Mouse (Mus musculus) thymus, postnatal 10 days (tissue): Measurements from ENCODE around the gene Epha8.

ENCODE experiments used
- DNase-seq, 2 experiments: peaks; one replicate each; pipeline ENCODE4 v3.0.0; 2021; ENCODE audit warnings: low spot score in 2 of 2

Epha8 gene

DNA sequence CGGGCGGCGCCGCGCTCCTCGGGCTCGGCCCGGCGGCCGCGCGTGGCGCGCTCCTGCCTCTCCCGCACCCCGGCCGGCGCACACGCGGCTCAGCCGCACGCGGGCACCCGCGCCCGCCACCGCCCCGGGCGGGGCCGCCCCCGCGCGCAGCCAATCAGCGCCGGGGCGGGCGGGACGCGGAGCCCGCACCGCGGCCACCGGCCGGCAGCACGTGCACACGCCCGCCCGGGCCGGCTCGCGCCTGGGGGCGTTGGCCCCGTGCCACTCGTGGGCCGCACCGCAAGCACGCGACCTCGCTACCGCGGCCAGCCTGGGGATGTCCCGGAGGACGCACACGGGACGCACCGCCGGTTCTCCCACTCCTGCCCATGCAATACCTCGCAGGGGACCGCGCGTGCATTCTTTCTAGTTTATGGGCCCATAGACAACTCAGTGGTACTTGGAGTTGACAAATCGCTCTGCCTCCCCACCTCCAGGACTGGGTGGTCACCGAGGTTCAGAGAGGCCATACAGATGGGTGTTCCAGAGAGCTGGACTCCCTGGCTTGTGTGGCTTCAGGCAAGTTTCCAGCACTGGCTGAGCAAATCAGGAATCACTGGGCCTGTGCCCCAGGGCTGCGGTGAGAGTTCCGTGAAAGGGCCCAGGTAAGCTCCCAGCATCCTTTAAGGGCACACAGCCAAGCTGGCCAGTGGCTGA lies at the start of gene Epha8:
Gene Epha8 (minus strand): TSS at position 66 of the 696 bp plus-strand sequence.
- no peak for DNase-seq

DNA sequence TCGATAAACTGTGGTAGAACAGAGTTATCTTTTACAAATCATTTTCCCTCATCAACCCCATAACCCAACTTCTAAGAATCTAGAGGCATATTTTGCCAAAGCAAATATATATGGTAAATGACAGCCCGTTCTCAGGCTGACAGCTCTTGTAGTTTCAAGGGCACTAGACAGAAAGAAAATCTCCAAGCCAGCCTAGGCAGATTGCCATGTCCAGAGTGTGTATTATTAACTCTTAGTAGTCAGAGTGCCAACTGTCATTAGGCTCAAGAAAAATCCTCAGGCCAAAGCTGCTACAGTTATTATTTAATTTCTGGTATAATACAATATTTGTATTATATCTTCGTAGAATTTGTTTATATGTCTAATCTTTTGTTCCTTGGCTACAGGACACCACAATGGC lies 45.2 kb upstream of the Epha8 start:
- no peak for DNase-seq

DNA sequence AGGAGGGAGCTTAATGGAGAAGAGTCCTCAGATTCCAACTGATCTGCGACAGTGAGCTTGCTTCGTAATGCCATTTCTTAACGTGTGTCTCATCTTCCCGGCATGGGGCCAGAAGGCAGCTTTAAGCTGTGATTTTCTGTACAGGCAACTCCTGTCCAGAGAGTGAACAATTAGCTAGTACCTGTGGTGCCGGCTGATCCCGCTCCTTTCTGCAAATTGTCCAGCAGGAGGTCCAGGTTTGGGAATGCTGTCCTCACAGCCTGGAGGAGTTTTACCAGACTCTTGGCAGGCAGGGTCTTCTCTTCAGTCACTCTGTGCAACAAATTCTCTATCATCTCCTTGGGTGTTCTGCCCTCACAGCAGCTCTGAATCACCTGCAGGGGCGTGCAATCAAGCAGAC lies 44.4 kb upstream of the Epha8 start:
- DNase-seq: no peak

DNA sequence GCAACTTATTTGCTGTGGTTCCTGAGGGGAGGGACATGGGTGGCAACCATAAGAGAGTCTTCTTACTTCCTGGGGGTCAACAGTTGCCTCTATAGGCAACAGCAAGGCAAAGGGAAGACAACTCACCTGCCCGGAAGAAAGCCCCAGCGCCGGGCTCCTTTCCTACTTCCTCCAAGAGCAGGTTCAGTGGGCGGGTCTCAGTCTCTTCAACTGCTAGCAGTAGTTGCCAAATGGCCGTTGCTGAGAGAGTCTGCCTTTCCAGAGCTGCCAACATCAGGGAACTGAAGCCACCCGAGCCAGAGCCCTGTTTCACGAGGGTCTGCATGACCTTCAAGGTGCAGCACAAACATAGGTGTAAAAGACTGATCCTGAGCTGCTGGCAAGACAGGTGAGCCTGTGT lies 41.8 kb upstream of the Epha8 start:
- no peak for DNase-seq

DNA sequence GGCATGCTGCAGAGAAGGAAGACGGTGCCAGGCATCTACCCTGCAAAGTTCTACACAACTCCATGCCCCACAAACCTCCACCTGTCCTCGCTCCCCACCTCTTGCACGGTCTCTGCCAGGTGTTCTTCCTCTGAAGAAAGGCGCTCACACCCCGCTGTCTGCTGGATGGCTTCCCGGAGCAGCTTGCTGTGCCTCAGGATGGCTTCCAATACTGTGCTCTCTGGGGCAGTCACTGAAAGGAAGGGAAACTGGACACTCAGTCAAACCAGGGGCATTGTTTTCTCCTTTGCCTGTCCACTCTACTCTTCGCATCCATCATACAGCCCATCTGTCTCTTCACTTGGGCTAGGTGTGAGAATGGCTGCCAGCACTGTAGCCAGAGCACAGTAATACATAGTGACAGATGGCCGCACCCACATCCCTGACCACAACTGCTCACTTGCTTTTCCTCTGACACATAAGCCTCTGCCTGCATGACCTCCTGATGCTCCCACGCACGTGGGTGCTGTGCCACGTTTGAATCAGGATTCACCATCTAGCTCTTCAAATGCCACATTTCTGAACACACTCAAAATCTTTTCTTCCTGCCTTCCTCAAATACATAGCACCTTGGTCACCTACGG lies 41.2 kb upstream of the Epha8 start:
- no peak for DNase-seq

DNA sequence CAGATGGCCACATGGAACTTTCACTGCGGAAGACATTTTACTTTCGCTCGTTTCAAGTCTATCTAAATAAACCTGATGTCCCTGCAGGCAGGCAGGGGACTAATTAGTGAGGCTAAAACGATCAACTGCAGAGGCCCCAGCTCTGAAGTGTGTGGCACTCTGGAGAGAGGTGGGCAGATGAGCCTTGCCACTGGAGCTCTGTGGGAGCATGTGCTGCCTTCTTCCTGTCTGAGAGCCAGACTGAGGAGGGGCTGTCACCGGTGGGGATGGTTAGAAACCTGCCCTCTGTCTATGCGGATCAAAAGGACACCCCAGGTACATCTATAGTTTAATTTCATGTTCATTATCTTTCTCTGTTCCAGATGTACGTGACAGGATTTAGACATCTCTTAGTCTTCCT lies 40.3 kb upstream of the Epha8 start:
- no peak for DNase-seq

DNA sequence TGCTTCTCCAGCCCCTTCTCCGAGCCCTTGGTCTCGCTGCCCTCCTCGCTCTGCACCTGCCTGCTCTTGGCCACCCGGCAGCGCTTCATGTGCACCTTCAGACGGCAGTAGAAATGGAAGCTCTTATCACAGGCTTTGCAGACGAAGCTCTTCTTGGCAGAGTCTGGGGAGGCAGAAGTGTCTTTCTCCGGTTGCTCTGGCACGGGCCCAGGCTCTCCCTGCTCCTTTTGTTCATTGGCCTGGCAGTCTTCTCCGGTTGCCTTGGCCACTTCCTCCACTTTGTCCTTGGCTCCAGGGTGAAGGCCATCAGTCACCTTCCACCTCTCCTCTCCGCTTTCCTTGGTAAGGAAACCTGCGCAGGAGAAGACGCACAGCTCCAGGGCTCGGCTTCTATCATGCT lies 38.7 kb upstream of the Epha8 start:
- DNase-seq: no peak

DNA sequence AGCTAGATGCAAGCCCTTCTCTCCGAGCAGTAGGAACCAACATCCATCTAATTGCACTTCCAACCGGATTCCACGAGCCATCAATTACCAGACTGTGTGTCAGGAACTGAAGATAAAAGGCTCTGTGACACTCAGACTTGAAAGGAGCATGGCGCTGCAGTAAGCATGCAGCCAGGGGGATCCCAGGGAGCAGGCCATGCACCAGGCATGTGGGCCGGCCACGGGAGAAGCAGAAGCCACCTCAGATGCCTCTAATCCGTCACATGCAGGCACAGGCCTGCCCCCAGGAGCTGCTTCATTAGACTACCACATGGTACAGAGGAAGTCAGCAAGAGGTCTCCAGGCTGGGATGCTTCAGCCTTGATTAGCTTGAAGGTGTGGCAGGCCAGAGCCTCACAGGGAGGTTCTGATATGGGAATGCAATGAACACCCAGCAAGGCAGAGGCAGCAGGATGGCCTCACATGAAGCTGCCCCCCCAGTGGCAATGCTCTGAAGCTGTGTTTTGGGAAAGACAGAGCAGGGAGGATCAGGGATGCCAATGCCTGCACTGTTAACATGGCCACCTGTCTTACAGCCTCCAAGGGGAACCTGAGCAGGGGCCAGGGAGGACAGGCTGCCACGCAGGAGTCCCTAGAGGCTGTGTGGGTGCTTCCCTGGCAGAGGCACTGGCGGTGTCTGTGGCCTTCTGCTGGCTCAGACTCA lies 25.5 kb upstream of the Epha8 start:
- DNase-seq: no peak

DNA sequence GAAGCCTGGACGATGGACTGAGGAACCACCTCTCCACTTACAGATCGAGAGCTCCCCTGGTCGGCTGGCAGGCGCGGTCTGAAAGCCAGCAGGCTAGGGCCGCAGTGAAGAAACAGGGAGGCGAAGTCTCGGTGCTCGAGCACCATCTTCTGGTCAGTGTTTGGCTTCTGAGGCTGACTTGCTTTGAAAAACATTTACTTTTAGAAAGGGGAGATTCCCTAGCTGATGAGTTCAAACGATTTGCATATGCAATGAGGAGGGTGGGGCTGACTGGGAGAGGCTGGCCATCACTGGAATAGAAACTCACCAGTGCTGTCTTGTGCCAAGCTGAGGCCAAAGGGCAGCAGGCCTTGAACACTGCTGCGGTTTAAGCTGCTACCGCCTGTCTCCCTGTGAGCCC lies 24.7 kb upstream of the Epha8 start:
- DNase-seq: no peak

DNA sequence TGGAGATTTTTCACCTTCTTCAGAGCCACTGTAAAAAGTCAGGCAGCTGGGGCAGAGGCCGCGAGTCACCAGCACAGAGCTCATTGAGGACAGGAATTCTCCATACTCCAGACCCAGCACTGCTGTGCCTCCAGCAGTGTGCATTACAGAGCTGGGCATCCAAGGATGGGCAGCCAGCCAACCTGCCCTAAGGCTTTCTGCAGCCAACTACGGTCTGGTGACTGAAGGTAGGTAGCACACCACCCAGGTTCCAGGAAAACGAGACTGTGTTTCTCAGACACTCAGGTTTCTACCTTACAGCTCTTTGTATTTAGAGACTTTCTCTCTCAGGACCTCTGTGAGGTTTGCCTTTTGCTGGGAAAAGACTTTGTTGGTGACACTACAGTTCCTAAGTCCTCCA lies 24.3 kb upstream of the Epha8 start:
- no peak for DNase-seq

DNA sequence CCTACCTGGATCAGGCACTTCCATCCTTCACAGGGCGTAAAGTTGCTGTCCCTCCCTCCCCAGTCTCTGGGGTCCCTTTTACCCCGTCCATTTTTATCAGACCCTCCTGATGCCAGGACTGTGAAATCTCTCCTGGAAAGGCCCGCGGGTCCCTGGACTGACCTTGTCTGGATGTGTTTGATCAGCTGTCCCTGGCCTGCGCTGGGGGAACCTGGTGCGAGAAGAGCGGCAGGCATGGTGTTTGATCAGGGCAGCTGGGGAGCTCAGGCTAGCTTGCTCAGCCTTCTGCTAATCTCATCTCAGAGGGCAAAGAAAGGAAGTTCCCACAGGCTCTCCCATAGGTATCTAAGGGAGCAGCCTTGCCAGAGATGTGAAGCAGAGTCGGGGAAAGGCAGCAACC lies 20.6 kb upstream of the Epha8 start:
- DNase-seq: no peak

DNA sequence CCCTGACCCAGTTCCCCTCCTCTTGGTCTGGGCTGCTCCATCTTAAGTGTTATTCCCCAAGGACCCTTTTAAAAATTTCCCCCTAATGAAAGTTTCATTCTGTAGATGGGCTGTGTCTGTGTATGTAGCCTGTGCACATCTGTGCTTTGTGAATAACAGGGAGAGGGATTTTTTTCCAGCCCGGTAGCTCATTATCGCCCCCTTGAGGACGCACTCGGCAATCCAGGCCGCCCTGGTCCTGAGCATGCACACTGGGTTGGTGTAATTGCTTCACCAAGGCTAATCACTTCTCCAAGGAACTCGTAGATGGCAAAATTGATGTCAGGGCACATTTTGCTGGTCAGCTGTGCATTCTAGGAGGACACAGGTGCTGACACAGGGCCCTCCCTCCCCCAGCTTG lies 14.3 kb upstream of the Epha8 start:
- peak in 1 of 2 experiments; percentile 36 for DNase-seq

DNA sequence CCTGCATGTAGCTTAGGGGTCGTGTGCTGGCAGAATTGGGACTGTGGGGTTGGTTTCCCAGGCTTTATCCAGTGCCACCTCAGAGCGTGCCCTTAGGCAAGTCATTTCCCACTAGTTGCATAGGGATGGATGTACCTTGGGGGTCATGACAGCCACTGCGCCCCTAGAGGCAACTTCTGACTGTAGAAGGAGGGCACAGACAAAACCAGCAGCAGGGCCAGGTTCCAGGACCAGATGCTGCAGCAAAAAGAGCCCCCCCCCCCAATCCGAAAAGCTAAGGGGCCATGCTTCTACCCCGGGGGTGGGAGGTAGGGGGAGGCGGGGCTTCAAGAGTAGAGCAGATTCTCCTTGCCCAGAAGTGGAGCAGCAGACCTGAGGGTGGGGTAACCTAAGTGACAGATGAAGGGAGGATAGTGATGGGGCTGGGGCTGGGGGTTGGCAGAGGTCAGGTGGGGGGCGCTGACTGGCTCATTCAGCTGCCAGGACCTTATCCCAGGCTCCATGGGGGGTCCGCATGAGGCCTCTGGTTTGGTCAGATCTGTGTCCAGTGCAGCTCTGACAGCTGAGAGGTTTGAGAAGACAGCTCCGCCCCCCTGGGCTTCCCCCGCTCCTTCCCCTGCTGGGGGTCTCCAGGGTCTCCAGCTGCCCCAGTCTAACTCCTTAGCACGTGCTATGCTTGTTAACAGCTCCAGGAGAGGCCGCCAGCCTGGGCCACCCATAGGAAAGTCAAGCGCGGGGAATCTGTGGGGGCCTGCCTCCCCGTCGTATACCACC lies 13.1 kb upstream of the Epha8 start:
- no peak for DNase-seq

DNA sequence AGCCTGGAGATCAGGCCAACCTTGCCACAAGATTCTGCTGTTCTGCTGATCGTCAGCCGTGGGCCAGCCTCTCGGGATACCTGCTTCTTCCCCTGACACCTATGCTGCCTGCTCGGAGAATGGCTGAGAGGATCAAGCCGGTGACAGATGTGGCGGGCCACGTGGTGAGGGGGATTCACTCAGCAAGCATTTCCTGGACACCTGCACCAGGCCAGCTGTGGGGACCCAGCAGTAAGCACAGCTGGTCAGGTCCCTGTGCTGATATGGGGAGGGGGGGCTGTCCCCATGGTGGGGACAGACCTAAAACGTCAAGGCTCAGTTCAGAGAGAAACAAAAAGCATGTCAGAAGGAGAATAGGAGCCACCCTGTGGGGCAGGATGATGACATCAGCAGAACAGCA lies 12.5 kb upstream of the Epha8 start:
- no peak for DNase-seq

DNA sequence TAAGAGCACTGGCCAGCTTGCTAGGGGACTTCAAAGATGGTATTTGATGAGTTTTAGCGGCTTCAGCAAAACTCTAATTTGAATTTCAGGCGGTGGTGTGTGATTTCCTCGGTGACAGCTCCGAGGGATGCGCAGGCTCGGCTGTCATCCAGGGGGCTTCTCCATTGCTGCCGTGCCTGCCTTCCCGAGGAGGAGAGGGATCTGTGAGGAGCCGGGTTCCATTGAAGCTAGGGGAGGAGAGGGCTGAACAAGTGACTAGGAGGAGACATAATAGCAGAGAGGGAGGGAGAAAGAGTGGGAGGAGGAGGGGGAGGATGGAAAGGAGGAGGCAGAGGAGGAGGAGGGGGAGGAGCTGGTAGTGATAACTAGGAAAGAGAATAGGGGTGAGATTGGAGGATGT lies 10.9 kb upstream of the Epha8 start:
- no peak for DNase-seq

DNA sequence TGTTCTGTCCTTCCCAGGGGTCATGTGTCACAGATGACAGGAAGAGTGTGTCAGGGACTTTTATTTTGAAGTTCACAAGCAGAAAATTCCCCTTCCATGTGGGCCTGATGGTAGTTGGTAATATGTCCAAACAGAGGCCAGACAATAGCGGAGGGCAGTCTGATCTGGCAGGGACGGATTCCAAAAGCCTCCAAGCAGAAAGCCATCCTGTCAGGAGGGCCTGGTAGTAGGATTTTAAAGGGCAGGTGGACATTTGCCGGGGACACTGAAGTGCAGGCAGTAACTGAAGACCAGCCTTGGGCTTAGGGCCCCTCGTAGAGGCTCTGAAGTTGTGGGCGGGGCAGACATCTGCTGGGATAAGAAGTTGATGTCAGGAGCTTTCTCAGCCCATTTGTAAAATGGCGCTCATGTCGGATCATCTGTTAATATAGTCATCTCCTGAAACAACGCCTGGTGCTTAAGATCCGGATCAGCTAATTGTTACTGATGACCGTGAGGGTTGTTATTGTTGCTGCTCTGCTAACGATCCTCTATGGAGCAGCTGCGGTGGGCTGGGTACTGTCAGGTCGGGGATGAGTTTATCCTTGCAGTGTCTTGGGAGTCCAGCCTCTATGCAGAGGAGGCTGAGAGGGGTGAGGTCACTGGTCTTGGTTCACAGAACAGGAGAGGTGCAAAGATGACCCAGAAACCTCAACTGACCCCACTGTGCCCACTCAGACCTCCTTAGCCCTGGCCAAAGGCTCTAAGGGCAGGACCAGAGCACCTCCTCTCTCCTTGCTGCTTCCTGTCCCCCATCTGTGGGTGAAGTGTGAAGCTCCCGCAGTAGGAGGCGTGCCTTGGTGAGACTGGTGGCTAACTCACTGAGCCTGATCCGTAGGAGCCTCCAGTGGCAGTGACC lies 10.1 kb upstream of the Epha8 start:
- no peak for DNase-seq

DNA sequence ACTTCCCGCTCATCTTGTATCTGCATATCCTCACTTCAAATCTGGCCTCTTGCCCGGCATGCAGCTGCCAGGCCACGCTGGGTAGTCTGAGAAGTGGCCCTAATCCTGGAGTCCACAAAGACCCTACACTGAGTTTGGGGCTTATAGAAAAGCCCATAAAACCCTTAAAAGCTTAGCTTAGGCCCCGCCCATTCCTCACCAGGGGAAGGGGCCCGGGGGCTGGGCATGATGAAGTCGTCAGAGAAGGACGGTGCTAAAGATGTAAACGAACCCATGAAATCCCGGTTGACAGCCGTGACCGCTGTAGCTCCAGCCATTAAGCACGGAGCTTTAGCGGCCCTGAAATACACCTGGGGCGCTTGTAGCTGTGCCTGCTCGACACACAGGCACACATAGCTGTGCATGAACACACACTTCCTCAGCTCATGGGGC lies 8.4 kb upstream of the Epha8 start:
- DNase-seq: no peak

DNA sequence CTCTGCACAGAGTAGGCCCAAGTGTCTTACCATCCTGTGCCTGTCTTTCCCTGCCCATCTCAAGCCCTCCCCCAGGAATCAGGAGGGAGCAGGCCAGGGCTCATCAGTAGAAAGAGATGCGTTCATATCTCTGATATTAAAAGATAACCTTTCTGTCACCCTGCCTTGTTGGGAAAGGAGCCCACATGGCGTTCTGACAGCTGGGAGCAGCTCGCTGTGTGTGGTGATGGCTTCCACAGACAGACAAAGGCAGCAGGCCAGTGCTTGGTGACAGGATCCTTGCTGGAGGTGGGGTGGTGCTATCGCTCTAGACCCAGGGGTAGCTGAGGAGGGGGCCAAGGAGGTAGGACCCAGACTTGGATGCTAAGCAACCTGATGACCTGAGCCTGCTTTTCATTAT lies 5.8 kb upstream of the Epha8 start:
- no peak for DNase-seq

DNA sequence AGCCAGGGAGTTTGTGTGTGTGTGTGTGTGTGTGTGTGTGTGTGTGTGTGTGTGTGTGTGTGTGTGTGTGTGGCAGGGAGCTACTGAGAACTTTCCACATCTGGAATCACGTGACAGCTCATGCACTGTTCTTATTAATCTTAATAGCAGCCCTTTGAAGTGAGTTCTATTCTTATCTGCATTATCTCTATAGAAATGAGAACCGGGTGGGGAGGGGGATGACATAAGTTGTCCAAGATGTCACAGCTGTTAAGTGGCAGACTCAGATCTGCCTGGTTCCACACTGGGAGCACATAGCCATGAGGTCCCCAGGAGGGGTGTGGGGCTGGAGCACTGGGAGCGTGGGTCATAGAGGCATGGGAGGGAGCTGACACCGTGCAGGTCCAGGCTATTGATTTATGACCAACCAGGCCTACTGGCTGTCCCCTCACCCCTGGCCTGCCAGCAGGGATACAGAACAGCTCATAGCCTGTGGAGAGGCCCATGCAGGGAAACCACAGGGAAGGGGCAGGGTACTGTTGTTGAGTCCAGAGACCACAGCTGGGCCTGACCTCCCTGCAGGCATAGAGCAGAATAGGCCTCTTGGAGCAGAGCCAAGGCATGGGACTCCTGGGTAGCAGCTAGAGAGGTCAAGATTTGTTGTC lies 5.1 kb upstream of the Epha8 start:
- DNase-seq: no peak

DNA sequence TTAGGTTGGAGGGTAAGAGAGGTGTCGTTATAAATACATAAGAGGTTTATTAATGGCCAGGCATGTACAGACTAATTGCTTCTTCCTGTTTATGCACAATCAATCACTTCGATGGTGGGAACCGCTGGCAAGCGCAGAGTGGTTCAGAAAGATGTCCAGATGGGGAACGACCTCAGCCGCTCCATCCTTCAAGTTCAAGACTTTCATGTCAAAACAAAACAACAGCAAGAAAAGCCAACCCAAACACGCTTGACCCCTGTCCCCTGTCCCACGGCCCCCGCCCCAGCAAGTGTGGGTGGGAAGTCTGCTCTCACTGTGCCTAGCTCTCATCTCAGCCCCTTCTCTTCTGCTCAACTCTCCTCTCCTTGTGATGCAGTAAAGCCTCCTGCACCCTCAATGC lies 4.0 kb upstream of the Epha8 start:
- DNase-seq: no peak

DNA sequence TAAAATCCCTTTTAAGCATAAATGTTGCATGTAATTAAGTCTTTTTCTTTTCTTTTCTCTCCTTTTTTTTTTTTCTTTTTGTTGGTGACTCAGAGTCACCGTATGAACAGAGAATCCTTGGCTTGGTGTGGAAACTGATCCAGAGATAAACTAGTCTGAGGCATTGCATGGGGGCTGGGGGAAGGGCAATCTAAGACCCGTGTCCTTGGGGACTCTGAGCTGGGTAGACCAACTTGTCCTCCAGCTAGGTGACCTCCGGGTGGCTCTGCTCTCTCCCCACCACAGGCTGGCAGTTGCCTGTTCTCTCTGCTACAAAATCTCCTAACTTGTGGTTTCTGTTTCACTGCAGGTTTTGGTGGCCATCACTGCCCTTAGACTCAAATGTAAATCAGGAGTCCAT lies 3.5 kb upstream of the Epha8 start:
- DNase-seq: no peak
